Mouse (Mus musculus) heart, postnatal 36 days (tissue): ENCODE results near the gene Olfr490. TPM values are rescaled to one million over a fixed set of nuclear protein-coding genes. Genes with fewer than 3 reads are reported as not detected.

Experiments used
- DNase-seq, 2 experiments: peaks; one replicate each; pipeline ENCODE4 v3.0.0; 2021 to 2022
- intact Hi-C: fragments of 180-260 bp; cut with DNase I; formaldehyde crosslinking; loops from one replicate; pipeline ENCODE4 v1.15.1; 2025
- total RNA-seq, 2 experiments: library from RNA; stranded (reverse); gene quantifications; 2 replicates each; pipeline ENCODE4 v1.2.3; 2021

The Olfr490 gene
- total RNA-seq: not detected

DNA sequence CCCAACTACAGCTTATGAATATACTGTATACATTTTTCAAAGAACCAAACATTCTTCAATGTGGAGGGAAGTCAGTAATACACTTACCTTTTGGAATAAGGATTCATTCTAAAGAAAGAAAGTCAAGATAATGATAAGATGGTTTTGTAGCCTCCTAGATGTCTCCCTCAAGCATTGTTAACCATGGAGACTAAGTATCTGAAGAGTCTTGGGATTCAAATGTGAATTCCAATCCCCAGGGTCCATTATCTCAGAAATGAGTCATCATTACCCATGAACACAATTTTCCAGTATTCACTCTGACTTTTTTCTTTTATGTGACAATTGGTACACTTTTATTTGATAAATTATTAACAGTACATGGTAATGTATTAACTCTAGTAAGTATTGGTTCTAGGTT, at the start of gene Olfr490:
Gene Olfr490, minus strand, starts transcription at position 101 of the 400 bp plus-strand sequence.
- intact Hi-C loops: no loop called here
- no peak for DNase-seq

GRCm38 (mm10) chr7:108323574-108323973, 34.8 kb upstream of the Olfr490 start, which contains the start of gene Olfr492:
TSS of gene Olfr492 (minus strand) at chr7:108323674.
- no peak for DNase-seq
- intact Hi-C loops: no loop called here

DNA sequence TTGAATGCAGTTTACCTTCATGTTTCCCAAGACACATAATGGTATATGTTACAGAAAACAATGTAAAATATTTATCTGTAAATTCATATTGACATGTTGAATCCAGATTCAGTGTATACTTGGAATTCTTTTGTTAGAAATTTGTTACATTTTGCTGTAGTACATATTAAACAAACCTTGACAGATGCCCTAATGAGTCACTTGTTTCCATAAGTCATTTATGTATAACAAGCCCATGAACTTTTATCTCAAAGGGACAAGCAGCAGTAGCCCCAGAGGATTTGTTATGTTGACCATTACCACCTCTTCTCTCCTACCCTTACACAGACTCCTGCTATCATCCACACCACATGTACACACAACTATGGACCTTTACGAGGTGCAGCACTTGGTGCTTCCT, 24.4 kb upstream of the Olfr490 start, which contains the start of gene Olfr491:
Gene Olfr491, plus strand, starts transcription at position 301 of the 400 bp plus-strand sequence.
- DNase-seq: no peak
- intact Hi-C loops: no loop called here

DNA sequence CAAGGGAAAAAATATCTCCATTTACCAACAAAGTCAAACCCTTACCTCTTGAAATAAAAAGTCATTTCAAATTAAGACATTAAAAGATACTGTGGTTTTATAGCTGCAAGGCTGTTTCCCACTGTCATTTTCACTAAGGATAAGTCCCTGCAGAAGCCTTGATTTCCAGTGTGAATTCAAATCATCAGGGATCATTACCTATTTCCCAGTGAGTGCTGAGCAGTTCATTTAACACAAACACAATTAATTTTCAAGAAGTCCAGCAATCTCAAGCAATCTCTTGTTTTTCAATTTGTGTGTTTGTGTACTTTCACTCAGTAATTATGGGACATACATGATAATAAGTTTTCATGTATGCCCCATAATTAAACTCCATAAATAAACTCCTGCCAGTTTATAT, 30.5 kb downstream of the Olfr490 start, which contains the start of gene Olfr488:
Gene Olfr488, minus strand, starts transcription at position 101 of the 400 bp plus-strand sequence.
- intact Hi-C loops: no loop called here
- DNase-seq: no peak

Other genes with a start within 250 kb of the Olfr490 start
- not detected for gene Olfr479, start 238.2 kb downstream of the Olfr490 start, total RNA-seq
- gene Olfr480, start 221.6 kb downstream of the Olfr490 start, total RNA-seq: not detected
- not detected for gene Olfr481, start 209.1 kb downstream of the Olfr490 start, total RNA-seq
- gene Olfr482, start 191.3 kb downstream of the Olfr490 start, total RNA-seq: 1 to 10 TPM in 1 of 2 experiments, under 1 TPM in 1; 0.62 to 1.0 TPM
- not detected for gene Olfr483, start 188.1 kb downstream of the Olfr490 start, total RNA-seq
- gene Olfr484, start 161.5 kb downstream of the Olfr490 start, total RNA-seq: not detected
- not detected for gene Olfr485, start 129.1 kb downstream of the Olfr490 start, total RNA-seq
- not detected for gene Olfr486, start 116.2 kb downstream of the Olfr490 start, total RNA-seq
- not detected for gene Olfr487, start 74.3 kb downstream of the Olfr490 start, total RNA-seq
- gene Olfr488, start 30.6 kb downstream of the Olfr490 start, total RNA-seq: not detected
- gene Olfr491, start 24.5 kb upstream of the Olfr490 start, total RNA-seq: not detected
- gene Olfr492, start 34.7 kb upstream of the Olfr490 start, total RNA-seq: not detected
- not detected for gene Olfr493, start 58.0 kb upstream of the Olfr490 start, total RNA-seq
- not detected for gene Olfr494, start 76.4 kb upstream of the Olfr490 start, total RNA-seq
- gene Olfr495, start 104.2 kb upstream of the Olfr490 start, total RNA-seq: not detected
- gene Olfr497, start 131.5 kb upstream of the Olfr490 start, total RNA-seq: not detected
- gene Olfr498, start 176.4 kb upstream of the Olfr490 start, total RNA-seq: not detected
- gene Olfr502, start 236.1 kb upstream of the Olfr490 start, total RNA-seq: not detected